Mouse (Mus musculus) olfactory bulb, adult 2 months (tissue): ENCODE results near the gene Rgp1.

ENCODE experiments used
- CTCF ChIP-seq: fragments of 200-500 bp; IDR thresholded peaks from 2 replicates; pipeline ENCODE4 v1.5.1; 2012; ENCODE audit warnings: low read depth, mild to moderate bottlenecking, low read length, moderate library complexity; ENCODE audit not compliant: insufficient read depth
- POLR2A ChIP-seq: fragments of 200-500 bp; IDR thresholded peaks from 2 replicates; pipeline ENCODE4 v1.6.1; 2012; ENCODE audit warnings: mild to moderate bottlenecking, low read depth, low read length, moderate library complexity; ENCODE audit not compliant: insufficient read depth

DNA sequence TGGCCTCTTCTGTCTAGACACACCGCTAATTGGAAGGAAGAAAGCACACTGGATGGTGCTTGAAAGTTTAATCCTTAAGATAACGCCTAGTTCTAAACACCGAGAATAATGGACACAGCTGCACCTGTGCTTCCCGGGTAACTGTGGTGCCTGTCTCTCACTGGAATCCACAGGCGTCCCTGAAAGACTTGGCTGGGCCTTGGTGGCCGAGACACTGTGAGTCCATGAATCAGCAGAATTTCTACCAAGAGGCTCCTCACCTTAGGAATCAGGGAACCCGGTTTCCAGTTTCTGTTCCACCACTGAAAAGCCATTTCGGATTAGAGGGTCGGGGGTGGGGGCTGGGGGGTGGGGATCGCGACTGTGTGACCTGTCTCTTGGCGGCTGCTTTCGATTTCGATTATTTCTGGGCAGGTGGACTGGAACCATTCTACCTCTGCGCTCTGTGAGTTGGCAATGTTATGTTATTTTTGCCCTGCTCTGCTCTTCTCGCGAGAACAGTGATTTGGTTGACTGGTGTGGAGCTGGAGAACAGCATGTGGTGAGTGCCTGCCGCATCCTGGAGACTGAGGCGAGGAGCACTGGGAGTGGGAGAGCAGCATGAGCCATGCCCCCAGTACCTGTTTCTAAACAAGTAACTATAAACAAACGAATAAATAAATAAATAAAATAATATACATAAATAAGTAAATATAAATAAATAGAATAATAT lies 50.7 kb downstream of the Rgp1 start:
- TF ChIP-seq POLR2A, result no peak
- no peak for TF ChIP-seq CTCF
